In the genomic region with DNA sequence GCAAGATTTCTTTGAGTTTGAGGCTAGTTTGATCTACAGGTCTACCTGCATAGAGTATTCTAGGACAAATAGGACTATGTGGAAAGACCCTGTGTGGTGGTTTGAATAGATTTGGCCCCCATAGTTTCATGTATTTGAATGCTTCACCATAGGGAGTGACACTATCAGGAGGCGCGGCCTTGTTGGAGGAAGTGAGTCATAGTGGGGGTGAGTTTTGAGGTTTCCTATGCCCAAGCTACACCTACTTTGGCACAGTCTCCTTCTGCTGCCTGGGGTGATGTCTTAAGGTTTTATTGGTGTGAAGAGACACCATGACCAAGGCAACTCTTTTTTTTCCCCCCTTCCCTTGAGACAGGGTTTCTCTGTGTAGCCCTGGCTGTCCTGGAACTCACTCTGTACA, we compare ENCODE assay signal across 1 mouse cellular context.
TF ChIP-seq lines count a peak whose summit lies in the region.

No protein-coding gene starts in this region.

TF ChIP-seq in MEL, 35 proteins besides CTCF, POLR2A, EP300 and RAD21:
- no peak for TF ChIP-seq POLR2AphosphoS5 (IDR thresholded peaks at IDR 0.05; ENCODE audit: borderline replicate concordance, low read depth, low read length)
- no peak for TF ChIP-seq UBTF (IDR thresholded peaks at IDR 0.05; ENCODE audit: borderline replicate concordance, insufficient read depth, low read depth, low read length)
- no peak for TF ChIP-seq MYB (IDR thresholded peaks at IDR 0.05; ENCODE audit: low read depth, low read length)
- TF ChIP-seq CHD1 (IDR thresholded peaks at IDR 0.05; ENCODE audit: low read depth, low read length) = no peak
- TF ChIP-seq ZC3H11A (IDR thresholded peaks at IDR 0.05; ENCODE audit: low read depth, low read length) = no peak
- no peak for TF ChIP-seq TAL1 (IDR thresholded peaks at IDR 0.05; ENCODE audit: low read length)
- TF ChIP-seq KAT2A (conservative IDR thresholded peaks at IDR 0.05; ENCODE audit: low read depth, low read length) = no peak
- no peak for TF ChIP-seq SIN3A (IDR thresholded peaks at IDR 0.05; ENCODE audit: low read length)
- no peak for TF ChIP-seq MEF2A (IDR thresholded peaks at IDR 0.05; ENCODE audit: extremely low read depth, insufficient replicate concordance, low read depth, low read length, poor library complexity, severe bottlenecking)
- TF ChIP-seq GATA1 (IDR thresholded peaks at IDR 0.05; ENCODE audit: low read depth, low read length) = no peak
- TF ChIP-seq GABPA (IDR thresholded peaks at IDR 0.05; ENCODE audit: low read depth, low read length) = no peak
- no peak for TF ChIP-seq NELFE (IDR thresholded peaks at IDR 0.05; ENCODE audit: low read depth, low read length)
- TF ChIP-seq RCOR1 (IDR thresholded peaks at IDR 0.05; ENCODE audit: low read depth, low read length) = no peak
- TF ChIP-seq HCFC1 (IDR thresholded peaks at IDR 0.05; ENCODE audit: low read depth, low read length) = no peak
- TF ChIP-seq MXI1 (IDR thresholded peaks at IDR 0.05; ENCODE audit: low read depth, low read length) = no peak
- no peak for TF ChIP-seq TCF12 (IDR thresholded peaks at IDR 0.05; ENCODE audit: low read depth, low read length)
